Mouse (Mus musculus) liver, embryonic 15.5 days (tissue): ENCODE results near the gene Tmod4. TPM values are rescaled to one million over a fixed set of nuclear protein-coding genes. Genes with fewer than 3 reads are reported as not detected.
"Not testable (repeated sequence)": the region's sequence is repeated elsewhere in the genome, so short reads cannot be mapped to it uniquely, and the experiment has no call there.

Experiments
- ATAC-seq: fragments of 200-750 bp; cut with Nextera tagmentation; 2 replicates; pipeline ENCODE4 v1.8.0; 2017; ENCODE audit warnings: moderate number of reproducible peaks, mild to moderate bottlenecking, moderate library complexity; ENCODE audit not compliant: insufficient read depth
- H3K27ac ChIP-seq: fragments of 300-500 bp; sonication (generic); replicated peaks from 2 replicates; pipeline ENCODE4 v1.5.1; 2015; ENCODE audit warnings: mild to moderate bottlenecking, inconsistent platforms
- H3K27me3 ChIP-seq: fragments of 300-500 bp; sonication (generic); 2 replicates; pipeline ENCODE4 v1.6.1; 2015; ENCODE audit warnings: mild to moderate bottlenecking, inconsistent platforms
- H3K36me3 ChIP-seq: fragments of 300-500 bp; sonication (generic); replicated peaks from 2 replicates; pipeline ENCODE4 v1.6.1; 2015; ENCODE audit warnings: moderate library complexity, mild to moderate bottlenecking, inconsistent platforms
- H3K4me1 ChIP-seq: fragments of 300-500 bp; sonication (generic); replicated peaks from 2 replicates; pipeline ENCODE4 v1.6.1; 2015; ENCODE audit warnings: inconsistent platforms
- H3K4me2 ChIP-seq: fragments of 300-500 bp; sonication (generic); 2 replicates; pipeline ENCODE4 v1.6.1; 2015; ENCODE audit warnings: moderate library complexity, mild to moderate bottlenecking, inconsistent platforms
- H3K4me3 ChIP-seq: fragments of 300-500 bp; sonication (generic); replicated peaks from 2 replicates; pipeline ENCODE4 v1.5.1; 2015; ENCODE audit warnings: mild to moderate bottlenecking, inconsistent platforms
- H3K9ac ChIP-seq: fragments of 300-500 bp; sonication (generic); 2 replicates; pipeline ENCODE4 v1.6.1; 2015; ENCODE audit warnings: moderate library complexity, mild to moderate bottlenecking, inconsistent platforms
- H3K9me3 ChIP-seq: fragments of 300-500 bp; sonication (generic); replicated peaks from 2 replicates; pipeline ENCODE4 v1.6.1; 2016; ENCODE audit warnings: inconsistent platforms
- WGBS: fragments of 180-500 bp; shearing (Covaris S2); methylation state at CpG from one replicate; pipeline ENCODE4 v1.1.7; 2015; ENCODE audit warnings: mixed read lengths; ENCODE audit not compliant: insufficient replicate concordance; 5-methylcytosine and 5-hydroxymethylcytosine counted together
- polyA plus RNA-seq: library from polyadenylated mRNA; unstranded; fragments of >200 nt; fragmentation: Nextera tagmentation; extraction: Ambion mirVana; gene quantifications from 2 replicates; pipeline ENCODE4 v1.2.1, GENCODE M21; 2015

Tmod4 gene
- polyA plus RNA-seq, 1 experiment from 2014 or later: 0.53 TPM

DNA sequence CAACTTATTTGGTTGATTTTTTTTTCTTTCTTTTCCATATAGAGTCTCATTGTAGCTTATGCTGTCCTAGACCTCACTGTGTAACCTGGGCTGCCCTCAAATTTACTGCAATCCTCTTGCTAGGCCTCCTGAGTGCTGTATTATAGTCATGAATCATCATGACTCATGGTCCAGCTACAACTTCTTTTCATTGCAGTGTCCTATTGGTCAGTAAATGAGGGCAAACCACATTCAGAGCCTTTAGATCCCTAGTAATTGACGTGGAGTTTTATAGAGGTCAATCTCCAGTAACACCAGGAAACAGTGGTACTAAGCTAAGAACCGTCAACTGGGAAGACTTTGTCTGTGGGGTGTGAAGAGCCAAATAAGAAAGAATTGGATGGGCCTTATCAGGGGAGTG, 6.5 kb upstream of the Tmod4 start:
- Histone ChIP-seq H3K36me3 (peaks cover 62% of the 10 kb centered on the region), H3K27ac (no peak overlapping the region), H3K27me3 (no peaks in the 10 kb centered on the region), H3K4me3 (no peak overlapping the region), H3K4me2 (no peak overlapping the region), H3K9ac (no peak overlapping the region), H3K4me1 (peaks cover 10% of the 10 kb centered on the region), H3K9me3 (no peaks in the 10 kb centered on the region)
- no peak for ATAC-seq
- WGBS: 70% methylated on average over 2 of the region's 2 CpGs

DNA sequence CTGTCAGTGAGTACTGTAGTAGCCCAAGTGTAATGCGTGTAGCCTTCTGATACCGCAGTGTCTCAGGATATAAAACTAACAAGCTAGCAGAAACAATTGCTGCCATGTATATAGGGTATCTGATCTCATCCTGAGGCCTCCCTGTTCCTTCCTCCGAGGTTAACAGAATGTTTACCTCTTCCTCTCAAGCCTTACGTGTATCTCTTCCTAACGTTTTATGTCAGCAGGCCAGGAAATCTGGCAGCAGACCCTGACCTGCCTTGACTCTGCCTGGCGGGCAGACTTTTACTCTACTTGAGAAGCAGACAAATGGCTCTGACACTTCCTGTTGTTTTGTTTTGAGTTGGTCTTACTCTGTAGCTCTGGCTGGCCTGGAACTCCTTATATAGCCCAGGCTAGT, 2.7 kb upstream of the Tmod4 start:
- no peak overlapping the region for H3K27ac ChIP-seq
- no peak overlapping the region for H3K4me3 ChIP-seq
- H3K9me3 ChIP-seq: no peaks in the 10 kb centered on the region
- ATAC-seq: peak; percentile 44; the same call in 1 of the 2 replicates
- WGBS: 49% methylated on average over 6 of the region's 6 CpGs
- H3K27me3 ChIP-seq: no peaks in the 10 kb centered on the region
- H3K9ac ChIP-seq: no peak overlapping the region
- no peak overlapping the region for H3K4me2 ChIP-seq
- peaks cover 7% of the 10 kb centered on the region; the same call in 1 of the 2 replicates for H3K4me1 ChIP-seq
- H3K36me3 ChIP-seq: peaks cover 46% of the 10 kb centered on the region

DNA sequence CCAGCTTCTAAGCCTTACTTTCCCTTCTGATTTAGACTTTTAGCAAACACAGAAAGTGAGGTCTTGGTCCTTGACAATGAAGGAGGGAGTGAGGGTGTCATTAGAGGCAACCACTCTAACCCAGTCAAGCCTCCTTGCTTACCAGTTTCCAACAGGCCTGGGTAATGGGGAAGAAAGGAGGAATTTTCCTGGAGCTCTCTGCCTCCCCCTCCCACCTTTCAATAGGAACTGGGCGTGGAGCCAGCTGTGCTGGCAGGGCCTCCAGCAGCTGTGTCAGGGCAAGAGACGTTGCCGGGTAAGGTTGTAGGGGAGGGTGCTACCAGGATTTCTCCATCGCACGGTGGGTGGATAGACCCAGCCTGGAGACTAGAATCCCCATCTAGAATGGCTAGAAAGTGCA, 696 bp downstream of the Tmod4 start:
- Histone ChIP-seq H3K9me3 (no peaks in the 10 kb centered on the region), H3K4me1 (peaks cover 7% of the 10 kb centered on the region; the same call in 1 of the 2 replicates), H3K4me2 (no peak overlapping the region), H3K27ac (no peak overlapping the region; the same call in 1 of the 2 replicates), H3K9ac (no peak overlapping the region), H3K36me3 (peaks cover 39% of the 10 kb centered on the region), H3K4me3 (no peak overlapping the region), H3K27me3 (no peaks in the 10 kb centered on the region)
- 53% methylated on average over 5 of the region's 5 CpGs for WGBS
- ATAC-seq: no peak

DNA sequence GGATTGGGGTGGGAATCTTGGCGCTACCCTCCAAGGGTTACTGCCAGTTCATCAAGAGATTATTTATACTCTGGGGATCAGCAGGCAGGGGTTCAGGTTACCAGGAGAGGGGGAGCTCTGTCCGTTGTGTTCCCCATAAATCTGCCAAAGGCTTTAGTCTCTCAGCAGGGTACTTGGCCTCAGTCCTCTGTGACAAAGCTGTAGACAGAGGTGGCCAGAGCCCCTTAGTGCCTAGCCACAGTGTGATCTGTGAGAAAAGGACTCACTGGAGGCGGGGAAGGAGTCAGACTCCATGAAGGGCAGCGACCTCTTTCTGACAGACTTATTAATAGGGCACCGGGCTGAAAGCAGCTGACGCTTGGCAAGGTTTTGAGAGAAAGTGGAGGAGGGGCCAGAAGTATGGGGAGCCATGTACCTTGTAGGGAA, 5.0 kb downstream of the Tmod4 start:
- Histone ChIP-seq H3K36me3 (peaks cover 24% of the 10 kb centered on the region), H3K27ac (no peak overlapping the region), H3K9me3 (no peaks in the 10 kb centered on the region), H3K4me2 (no peak overlapping the region), H3K4me1 (peaks cover 14% of the 10 kb centered on the region), H3K4me3 (no peak overlapping the region), H3K9ac (no peak overlapping the region), H3K27me3 (no peaks in the 10 kb centered on the region)
- ATAC-seq: no peak
- 80% methylated on average over 6 of the region's 6 CpGs for WGBS

DNA sequence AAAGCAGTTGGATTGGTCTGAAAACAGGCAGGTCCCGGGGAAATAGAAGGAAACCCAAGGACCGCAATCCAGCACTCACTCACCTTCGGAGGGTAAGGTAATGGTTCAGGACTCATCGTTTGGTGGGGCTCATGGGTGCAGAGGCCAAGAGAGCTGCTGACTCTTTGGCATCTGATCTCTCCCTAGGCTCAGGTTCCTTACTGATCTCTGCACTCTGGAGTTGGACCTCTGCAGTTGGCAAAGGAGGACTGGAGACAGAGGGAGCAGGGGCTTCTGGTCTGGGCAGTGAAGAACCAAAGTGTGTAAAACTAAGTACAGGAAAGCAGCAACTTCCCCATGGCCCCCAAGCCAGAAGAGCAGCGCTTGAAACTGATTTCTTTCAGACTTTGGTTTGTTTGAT, 5.8 kb downstream of the Tmod4 start:
- Histone ChIP-seq H3K27me3 (no peaks in the 10 kb centered on the region), H3K4me1 (peaks cover 14% of the 10 kb centered on the region), H3K4me2 (no peak overlapping the region), H3K9me3 (no peaks in the 10 kb centered on the region), H3K27ac (no peak overlapping the region), H3K36me3 (peaks cover 24% of the 10 kb centered on the region), H3K9ac (no peak overlapping the region), H3K4me3 (no peak overlapping the region)
- WGBS: 78% methylated on average over 5 of the region's 5 CpGs
- no peak for ATAC-seq

DNA sequence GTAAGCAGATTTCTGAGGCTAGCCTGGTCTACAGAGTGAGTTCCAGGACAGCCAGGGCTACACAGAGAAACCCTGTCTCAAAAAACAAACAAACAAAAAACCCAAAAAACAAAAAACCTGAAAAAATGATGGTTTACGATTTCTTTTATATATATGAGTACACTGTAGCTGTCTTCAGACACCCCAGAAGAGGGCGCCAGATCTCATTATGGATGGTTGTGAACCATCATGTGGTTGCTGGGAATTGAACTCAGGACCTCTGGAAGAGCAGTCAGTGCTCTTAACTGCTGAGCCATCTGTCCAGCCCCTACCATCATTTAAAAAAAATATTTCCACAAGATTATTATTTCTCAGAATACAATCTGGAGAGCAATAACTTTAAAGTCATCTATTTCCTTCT, 8.1 kb downstream of the Tmod4 start:
- H3K4me1 ChIP-seq: peaks cover 31% of the 10 kb centered on the region
- H3K36me3 ChIP-seq: peaks cover 24% of the 10 kb centered on the region
- H3K4me2 ChIP-seq, H3K9me3 ChIP-seq, ATAC-seq, H3K27ac ChIP-seq, H3K9ac ChIP-seq, H3K27me3 ChIP-seq: not testable (repeated sequence)
- peak overlapping the region; percentile 71 for H3K4me3 ChIP-seq
- WGBS: 66% methylated on average over 2 of the region's 2 CpGs

DNA sequence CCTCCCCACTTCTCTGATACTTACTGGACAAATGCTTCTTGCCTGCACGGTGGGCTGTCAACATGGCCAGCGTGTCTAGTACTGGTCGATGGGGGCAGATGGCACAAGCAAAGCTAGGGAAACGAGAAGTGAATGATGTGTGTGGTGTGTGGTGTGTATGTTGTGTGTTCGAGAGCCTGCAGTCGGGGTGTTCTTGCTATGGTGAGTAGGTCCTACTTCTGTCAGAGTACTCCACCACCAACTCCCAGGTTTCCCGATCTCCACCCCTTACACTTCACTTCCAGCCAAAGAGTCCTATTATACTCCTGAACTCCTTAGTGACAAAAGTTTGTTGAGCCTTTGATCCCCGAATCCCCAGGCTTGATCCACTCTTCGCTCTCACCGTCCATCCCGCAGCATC, 8.9 kb downstream of the Tmod4 start:
- Histone ChIP-seq H3K4me2 (peak overlapping the region; percentile 87), H3K9me3 (no peaks in the 10 kb centered on the region), H3K4me1 (peaks cover 31% of the 10 kb centered on the region), H3K27ac (peak overlapping the region; percentile 86), H3K9ac (peak overlapping the region; percentile 63), H3K4me3 (peak overlapping the region; percentile 71), H3K36me3 (peaks cover 28% of the 10 kb centered on the region), H3K27me3 (no peaks in the 10 kb centered on the region)
- ATAC-seq: no peak
- 51% methylated on average over 11 of the region's 11 CpGs for WGBS

DNA sequence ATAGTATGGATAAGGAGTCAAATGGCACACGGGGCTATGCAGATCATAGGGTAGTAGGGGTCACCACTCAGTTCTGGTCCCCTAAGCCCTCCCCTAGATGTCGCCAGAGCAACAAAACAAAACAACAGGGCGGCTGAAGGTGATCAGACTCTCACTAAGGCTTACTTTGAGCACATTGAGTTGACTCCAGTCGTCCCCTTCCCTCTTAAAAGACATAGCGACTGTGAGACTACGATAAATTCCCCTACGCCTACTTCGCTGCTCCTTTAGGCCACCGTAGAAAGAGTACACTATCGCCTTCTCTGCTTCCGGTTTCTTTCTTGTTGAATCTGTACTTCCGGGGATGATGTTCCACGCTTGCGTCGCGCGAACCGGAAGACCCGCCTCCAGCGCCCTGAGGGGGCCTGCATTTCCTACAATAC, 9.4 kb downstream of the Tmod4 start, which contains the start of the genes Scnm1 and Lysmd1:
Gene Scnm1, minus strand, starts transcription at position 332 of the 422 bp plus-strand sequence.
Gene Lysmd1, plus strand, starts transcription at position 409 of the 422 bp plus-strand sequence.
- Histone ChIP-seq H3K9ac (peak within 1 kb of the TSS; percentile 63), H3K9me3 (no peaks in the 10 kb centered on the region), H3K4me3 (peak within 1 kb of the TSS; percentile 71), H3K4me1 (peaks cover 31% of the 10 kb centered on the region), H3K4me2 (peak within 1 kb of the TSS; percentile 87), H3K27me3 (no peaks in the 10 kb centered on the region), H3K36me3 (peaks cover 29% of the 10 kb centered on the region), H3K27ac (peak within 1 kb of the TSS; percentile 86)
- peak; percentile 89 for ATAC-seq
- under 1% methylated on average over 20 of the region's 20 CpGs for WGBS

DNA sequence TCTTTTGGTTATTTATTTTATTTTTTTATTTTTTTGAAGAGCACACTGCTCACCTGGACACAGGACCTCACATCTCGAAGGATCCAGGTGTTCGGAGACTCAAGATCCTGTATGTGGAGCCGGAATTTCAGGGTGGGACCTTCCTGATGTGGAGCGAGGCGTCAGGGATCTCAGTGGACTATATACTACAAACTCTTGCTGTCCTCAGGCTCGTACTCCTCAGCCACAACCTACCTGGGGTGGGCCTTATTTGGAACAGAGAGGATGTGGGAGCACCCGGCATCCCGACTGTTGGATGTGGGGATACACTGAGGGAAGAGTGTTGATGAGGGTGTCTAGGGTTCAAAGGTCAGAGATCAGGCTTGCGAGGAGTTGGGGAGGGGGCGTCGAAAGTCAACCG, 9.9 kb downstream of the Tmod4 start:
- H3K9ac ChIP-seq, H3K27me3 ChIP-seq, H3K27ac ChIP-seq, H3K9me3 ChIP-seq, H3K4me2 ChIP-seq: not testable (repeated sequence)
- peak overlapping the region; percentile 71 for H3K4me3 ChIP-seq
- WGBS: no CpG with 5 or more reads among the region's 12 CpGs
- peaks cover 31% of the 10 kb centered on the region for H3K4me1 ChIP-seq
- peaks cover 26% of the 10 kb centered on the region for H3K36me3 ChIP-seq
- peak; percentile 60 for ATAC-seq

DNA sequence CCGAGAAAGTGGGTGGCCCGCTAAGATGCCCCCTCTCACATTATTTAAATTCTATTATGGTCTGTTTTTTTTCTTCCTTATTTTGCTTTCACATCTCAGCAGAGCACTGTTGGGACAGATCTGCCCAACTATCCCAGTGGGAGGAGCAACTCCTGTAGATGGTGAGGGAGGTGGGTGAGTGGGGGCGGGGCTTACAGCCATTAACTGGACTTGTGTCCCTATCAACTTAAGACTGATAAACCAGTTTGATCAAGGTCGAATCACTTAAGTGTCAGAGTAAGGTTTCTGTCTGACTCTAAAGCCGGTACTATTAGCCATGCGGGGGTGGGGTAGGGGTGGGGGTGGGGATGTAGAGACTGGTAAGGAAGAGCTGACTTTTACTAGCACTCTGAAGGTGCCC, 10.7 kb downstream of the Tmod4 start:
- Histone ChIP-seq H3K4me3 (peak overlapping the region; percentile 56), H3K27me3 (no peaks in the 10 kb centered on the region), H3K9me3 (no peaks in the 10 kb centered on the region), H3K9ac (peak overlapping the region; percentile 47; the same call in 1 of the 2 replicates), H3K4me1 (peaks cover 37% of the 10 kb centered on the region), H3K36me3 (peaks cover 24% of the 10 kb centered on the region), H3K27ac (peak overlapping the region; percentile 64), H3K4me2 (peak overlapping the region; percentile 78)
- ATAC-seq: peak; percentile 40
- WGBS: 5% methylated on average over 6 of the region's 6 CpGs

DNA sequence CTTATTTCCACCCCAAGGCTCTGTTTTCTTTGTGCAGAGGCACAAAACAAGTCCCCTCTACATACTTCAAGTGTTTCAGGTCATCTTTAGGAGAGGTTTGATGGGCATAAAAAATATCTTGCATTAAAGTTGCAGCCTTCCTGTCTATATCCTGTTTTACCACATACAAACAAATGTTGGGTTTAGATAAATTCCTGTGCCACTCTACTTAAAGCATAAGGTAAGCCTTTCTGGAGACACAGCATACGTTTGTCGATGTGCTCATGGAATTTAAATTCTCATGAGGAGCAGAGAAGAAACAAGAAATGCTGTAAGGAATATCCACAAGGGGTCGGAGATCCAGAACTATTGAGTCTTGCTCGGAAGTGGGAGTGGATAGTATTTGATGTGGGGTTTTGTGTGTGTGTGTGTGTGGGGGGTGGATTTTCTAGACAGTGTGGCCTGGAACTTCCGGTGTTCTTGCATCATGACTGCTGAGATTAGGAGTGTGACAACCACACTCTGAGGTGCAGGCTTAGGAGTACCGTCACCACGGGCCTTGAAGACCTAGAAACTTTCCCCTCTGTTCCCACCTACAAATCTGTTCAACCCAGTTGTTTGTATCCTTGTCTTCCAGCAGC, 11.3 kb downstream of the Tmod4 start:
- peaks cover 42% of the 10 kb centered on the region for H3K4me1 ChIP-seq
- H3K27ac ChIP-seq: peak overlapping the region; percentile 64
- H3K27me3 ChIP-seq: no peaks in the 10 kb centered on the region
- 27% methylated on average over 7 of the region's 7 CpGs for WGBS
- peaks cover 28% of the 10 kb centered on the region for H3K36me3 ChIP-seq
- peak overlapping the region; percentile 47; the same call in 1 of the 2 replicates for H3K9ac ChIP-seq
- no peaks in the 10 kb centered on the region for H3K9me3 ChIP-seq
- H3K4me3 ChIP-seq: peak overlapping the region; percentile 56
- ATAC-seq: no peak
- peak overlapping the region; percentile 78 for H3K4me2 ChIP-seq
